Mouse (Mus musculus) 3T3-L1 (cell line): Measurements from ENCODE around the gene Tardbp.
A peak's percentile ranks its signal among the peaks of the same experiment; 100 is the strongest.

Source experiments
- DNase-seq: peaks from one replicate; pipeline ENCODE4 v3.0.0-alpha.2; 2015; ENCODE audit warnings: low read depth, low spot score

Tardbp gene

GRCm38 (mm10) chr4:148626623-148627185, at the start of gene Tardbp:
TSS of gene Tardbp (minus strand) at chr4:148627019.
- DNase-seq, result peak; percentile 91

- peak; percentile 12 for DNase-seq
These were observed 49.6 kb upstream of the Tardbp start for GRCm38 (mm10) chr4:148676188-148676960.

GRCm38 (mm10) chr4:148675043-148675442, 48.2 kb upstream of the Tardbp start:
- DNase-seq, result no peak

- DNase-seq, result no peak
These were observed 44.6 kb upstream of the Tardbp start for GRCm38 (mm10) chr4:148671230-148671947.

GRCm38 (mm10) chr4:148667006-148667755, 40.4 kb upstream of the Tardbp start:
- no peak for DNase-seq

GRCm38 (mm10) chr4:148664021-148664420, 37.2 kb upstream of the Tardbp start:
- no peak for DNase-seq

GRCm38 (mm10) chr4:148663326-148663725, 36.5 kb upstream of the Tardbp start:
- DNase-seq, result no peak

GRCm38 (mm10) chr4:148662168-148662965, 35.5 kb upstream of the Tardbp start:
- DNase-seq, result peak; percentile 70

GRCm38 (mm10) chr4:148660174-148660573, 33.4 kb upstream of the Tardbp start:
- DNase-seq, result no peak

GRCm38 (mm10) chr4:148657776-148658175, 31.0 kb upstream of the Tardbp start:
- DNase-seq, result no peak

GRCm38 (mm10) chr4:148656691-148657258, 30.0 kb upstream of the Tardbp start:
- no peak for DNase-seq

- DNase-seq, result peak; percentile 65
These were observed 28.0 kb upstream of the Tardbp start for GRCm38 (mm10) chr4:148654701-148655398.

- no peak for DNase-seq
These were observed 24.2 kb upstream of the Tardbp start for GRCm38 (mm10) chr4:148651045-148651444.

GRCm38 (mm10) chr4:148649309-148649708, 22.5 kb upstream of the Tardbp start:
- DNase-seq, result no peak

GRCm38 (mm10) chr4:148646616-148647015, 19.8 kb upstream of the Tardbp start:
- DNase-seq, result peak; percentile 99

- DNase-seq, result no peak
These were observed 18.1 kb upstream of the Tardbp start for GRCm38 (mm10) chr4:148644926-148645325.

- DNase-seq, result peak; percentile 63
These were observed 17.3 kb upstream of the Tardbp start for GRCm38 (mm10) chr4:148644157-148644511.

- no peak for DNase-seq
These were observed 16.7 kb upstream of the Tardbp start, which contains the start of gene Gm572 for GRCm38 (mm10) chr4:148643291-148644156. TSS of gene Gm572 (plus strand) at chr4:148643317.

- DNase-seq, result no peak
These were observed 14.3 kb upstream of the Tardbp start for GRCm38 (mm10) chr4:148641121-148641520.
